Mouse (Mus musculus): ENCODE data around the gene Kif1bp. TPM values are rescaled to one million over a fixed set of nuclear protein-coding genes. Genes with fewer than 3 reads are reported as not detected.

Kif1bp gene
- total RNA-seq, 2 experiments from 2014 or later: 214 to 216 TPM

GRCm38 (mm10) chr10:62550787-62551300, 27.4 kb downstream of the Kif1bp start:
- H3K27ac ChIP-seq: no peak overlapping the region
- H3K4me3 ChIP-seq: no peak overlapping the region
- no peak for DNase-seq (ENCODE audit: low spot score in 2 of 2)
- TF ChIP-seq CTCF (conservative IDR thresholded peaks at IDR 0.05): no peak

GRCm38 (mm10) chr10:62549523-62550166, 28.6 kb downstream of the Kif1bp start:
- Histone ChIP-seq H3K27ac (no peak overlapping the region), H3K4me3 (no peak overlapping the region)
- DNase-seq (ENCODE audit: low spot score in 2 of 2): peak; percentile 46 to 67
- peak; percentile 78 for TF ChIP-seq CTCF (conservative IDR thresholded peaks at IDR 0.05)

- no peak overlapping the region for H3K4me3 ChIP-seq
- no peak for DNase-seq (ENCODE audit: low spot score in 2 of 2)
- no peak overlapping the region for H3K27ac ChIP-seq
- no peak for TF ChIP-seq CTCF (conservative IDR thresholded peaks at IDR 0.05)
These were observed 31.8 kb downstream of the Kif1bp start for GRCm38 (mm10) chr10:62546441-62546840.

GRCm38 (mm10) chr10:62545759-62546158, 32.5 kb downstream of the Kif1bp start:
- no peak for DNase-seq (ENCODE audit: low spot score in 2 of 2)
- no peak overlapping the region for H3K4me3 ChIP-seq
- no peak overlapping the region for H3K27ac ChIP-seq
- peak; percentile 59 for TF ChIP-seq CTCF (conservative IDR thresholded peaks at IDR 0.05)

- no peak for TF ChIP-seq CTCF (conservative IDR thresholded peaks at IDR 0.05)
- no peak for DNase-seq (ENCODE audit: low spot score in 2 of 2)
- Histone ChIP-seq H3K4me3 (no peak overlapping the region), H3K27ac (no peak overlapping the region)
These were observed 33.9 kb downstream of the Kif1bp start for GRCm38 (mm10) chr10:62544316-62544715.

- Histone ChIP-seq H3K27ac (no peak overlapping the region; the same call in 1 of the 2 replicates), H3K4me3 (no peak overlapping the region)
- no peak for TF ChIP-seq CTCF (conservative IDR thresholded peaks at IDR 0.05)
- no peak for DNase-seq (ENCODE audit: low spot score in 2 of 2)
These were observed 34.9 kb downstream of the Kif1bp start for GRCm38 (mm10) chr10:62543399-62543808.

GRCm38 (mm10) chr10:62542928-62543327, 35.3 kb downstream of the Kif1bp start:
- H3K27ac ChIP-seq: no peak overlapping the region; the same call in 1 of the 2 replicates

GRCm38 (mm10) chr10:62542507-62542906, 35.8 kb downstream of the Kif1bp start:
- TF ChIP-seq CTCF (conservative IDR thresholded peaks at IDR 0.05): no peak
- no peak overlapping the region for H3K27ac ChIP-seq
- no peak for DNase-seq (ENCODE audit: low spot score in 2 of 2)
- H3K4me3 ChIP-seq: no peak overlapping the region

More at GRCm38 (mm10) chr10:62542928-62543327, 35.3 kb downstream of the Kif1bp start:
- no peak for DNase-seq (ENCODE audit: low spot score in 2 of 2)
- no peak overlapping the region for H3K4me3 ChIP-seq
- TF ChIP-seq CTCF (conservative IDR thresholded peaks at IDR 0.05): no peak

GRCm38 (mm10) chr10:62541499-62541898, 36.8 kb downstream of the Kif1bp start:
- no peak for DNase-seq (ENCODE audit: low spot score in 2 of 2)
- TF ChIP-seq CTCF (conservative IDR thresholded peaks at IDR 0.05): no peak
- Histone ChIP-seq H3K27ac (no peak overlapping the region), H3K4me3 (no peak overlapping the region)

GRCm38 (mm10) chr10:62540800-62541199, 37.5 kb downstream of the Kif1bp start:
- Histone ChIP-seq H3K4me3 (no peak overlapping the region), H3K27ac (no peak overlapping the region)
- no peak for TF ChIP-seq CTCF (conservative IDR thresholded peaks at IDR 0.05)
- no peak for DNase-seq (ENCODE audit: low spot score in 2 of 2)

- no peak for TF ChIP-seq CTCF (conservative IDR thresholded peaks at IDR 0.05)
- DNase-seq (ENCODE audit: low spot score in 2 of 2): no peak
- Histone ChIP-seq H3K27ac (no peak overlapping the region), H3K4me3 (no peak overlapping the region)
These were observed 43.7 kb downstream of the Kif1bp start for GRCm38 (mm10) chr10:62534509-62534908.

GRCm38 (mm10) chr10:62532832-62533231, 45.4 kb downstream of the Kif1bp start:
- no peak for TF ChIP-seq CTCF (conservative IDR thresholded peaks at IDR 0.05)
- H3K27ac ChIP-seq: no peak overlapping the region
- no peak overlapping the region for H3K4me3 ChIP-seq
- no peak for DNase-seq (ENCODE audit: low spot score in 2 of 2)

GRCm38 (mm10) chr10:62530183-62530582, 48.1 kb downstream of the Kif1bp start:
- no peak for TF ChIP-seq CTCF (conservative IDR thresholded peaks at IDR 0.05)
- no peak for DNase-seq (ENCODE audit: low spot score in 2 of 2)
- H3K4me3 ChIP-seq: no peak overlapping the region
- H3K27ac ChIP-seq: no peak overlapping the region

GRCm38 (mm10) chr10:62527351-62527750, 50.9 kb downstream of the Kif1bp start, which contains the start of gene Srgn:
Srgn (minus strand) TSS chr10:62527451.
- Histone ChIP-seq H3K4me3 (no peak within 1 kb of the TSS), H3K27ac (no peak within 1 kb of the TSS)
- no peak for TF ChIP-seq CTCF (conservative IDR thresholded peaks at IDR 0.05)
- DNase-seq (ENCODE audit: low spot score in 2 of 2): no peak
